Mouse (Mus musculus) hindbrain, embryonic 12.5 days (tissue): ENCODE data around the gene Gfi1b. TPM values are rescaled to one million over a fixed set of nuclear protein-coding genes. Genes with fewer than 3 reads are reported as not detected.

Experiments used
- ATAC-seq: fragments of 200-750 bp; cut with Nextera tagmentation; 2 replicates; pipeline ENCODE4 v1.8.0; 2017; ENCODE audit warnings: moderate TSS enrichment; ENCODE audit not compliant: low FRiP score
- H3K27ac ChIP-seq: fragments of 300-500 bp; sonication (generic); 2 replicates; pipeline ENCODE4 v1.5.1; 2016; ENCODE audit warnings: mild to moderate bottlenecking
- H3K27me3 ChIP-seq: fragments of 300-500 bp; sonication (generic); 2 replicates; pipeline ENCODE4 v1.6.1; 2016; ENCODE audit warnings: mild to moderate bottlenecking
- H3K36me3 ChIP-seq: fragments of 300-500 bp; sonication (generic); 2 replicates; pipeline ENCODE4 v1.6.1; 2016; ENCODE audit warnings: mild to moderate bottlenecking
- H3K4me1 ChIP-seq: fragments of 300-500 bp; sonication (generic); 2 replicates; pipeline ENCODE4 v1.6.1; 2016
- H3K4me2 ChIP-seq: fragments of 300-500 bp; sonication (generic); replicated peaks from 2 replicates; pipeline ENCODE4 v1.6.1; 2016; ENCODE audit warnings: mild to moderate bottlenecking
- H3K4me3 ChIP-seq: fragments of 300-500 bp; sonication (generic); 2 replicates; pipeline ENCODE4 v1.5.1; 2016; ENCODE audit warnings: mild to moderate bottlenecking
- H3K9ac ChIP-seq: fragments of 300-500 bp; sonication (generic); 2 replicates; pipeline ENCODE4 v1.6.1; 2016; ENCODE audit warnings: mild to moderate bottlenecking, moderate library complexity
- H3K9me3 ChIP-seq: fragments of 300-500 bp; sonication (generic); replicated peaks from 2 replicates; pipeline ENCODE4 v1.6.1; 2016; ENCODE audit warnings: mild to moderate bottlenecking
- WGBS: fragments of 180-500 bp; shearing (Covaris S2); methylation state at CpG from one replicate; pipeline ENCODE4 v1.1.7; 2016; 5-methylcytosine and 5-hydroxymethylcytosine counted together
- polyA plus RNA-seq: library from polyadenylated mRNA; unstranded; fragments of >200 nt; fragmentation: Nextera tagmentation; extraction: Ambion mirVana; gene quantifications from 2 replicates; pipeline ENCODE4 v1.2.1, GENCODE M21; 2016

Gfi1b gene
- polyA plus RNA-seq, 1 experiment from 2014 or later, result 1.3 TPM

DNA sequence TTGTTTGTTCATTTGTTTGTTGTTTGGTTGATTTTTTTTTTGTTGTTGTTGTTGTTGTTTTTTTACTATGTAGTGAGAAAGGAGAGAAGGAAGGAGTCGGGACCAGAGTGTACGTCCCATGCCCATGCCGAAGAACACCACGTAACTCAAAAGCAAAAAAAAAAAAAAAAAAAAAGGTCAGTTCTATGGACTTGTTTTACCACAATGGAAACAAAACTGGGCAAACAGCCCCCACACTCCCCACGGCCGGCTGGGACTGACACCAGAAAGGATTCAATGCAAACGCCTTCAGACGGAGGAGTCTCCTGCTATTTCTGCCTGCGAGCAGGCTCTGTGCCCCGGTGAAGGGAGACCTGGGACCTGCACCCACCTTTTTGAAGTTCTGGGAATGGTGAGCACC lies 1.3 kb downstream of the Gfi1b start:
- no peak overlapping the region for H3K4me3 ChIP-seq
- no peak overlapping the region for H3K4me2 ChIP-seq
- H3K9ac ChIP-seq, result no peak overlapping the region
- H3K9me3 ChIP-seq, result no peaks in the 10 kb centered on the region
- WGBS, result 68% methylated on average over 10 of the region's 10 CpGs
- no peak for ATAC-seq
- H3K27me3 ChIP-seq, result peaks cover 29% of the 10 kb centered on the region
- no peaks in the 10 kb centered on the region for H3K36me3 ChIP-seq
- H3K4me1 ChIP-seq, result peaks cover 6% of the 10 kb centered on the region; the same call in 1 of the 2 replicates
- H3K27ac ChIP-seq, result no peak overlapping the region

- no peak overlapping the region for H3K4me3 ChIP-seq
- H3K4me1 ChIP-seq, result peaks cover 6% of the 10 kb centered on the region; the same call in 1 of the 2 replicates
- WGBS, result 83% methylated on average over 6 of the region's 6 CpGs
- H3K9me3 ChIP-seq, result no peaks in the 10 kb centered on the region
- H3K27ac ChIP-seq, result no peak overlapping the region
- no peak overlapping the region for H3K4me2 ChIP-seq
- ATAC-seq, result no peak
- H3K36me3 ChIP-seq, result no peaks in the 10 kb centered on the region
- H3K9ac ChIP-seq, result no peak overlapping the region
- H3K27me3 ChIP-seq, result peaks cover 33% of the 10 kb centered on the region
Measured at GRCm38 (mm10) chr2:28619369-28619768, 2.4 kb downstream of the Gfi1b start.

DNA sequence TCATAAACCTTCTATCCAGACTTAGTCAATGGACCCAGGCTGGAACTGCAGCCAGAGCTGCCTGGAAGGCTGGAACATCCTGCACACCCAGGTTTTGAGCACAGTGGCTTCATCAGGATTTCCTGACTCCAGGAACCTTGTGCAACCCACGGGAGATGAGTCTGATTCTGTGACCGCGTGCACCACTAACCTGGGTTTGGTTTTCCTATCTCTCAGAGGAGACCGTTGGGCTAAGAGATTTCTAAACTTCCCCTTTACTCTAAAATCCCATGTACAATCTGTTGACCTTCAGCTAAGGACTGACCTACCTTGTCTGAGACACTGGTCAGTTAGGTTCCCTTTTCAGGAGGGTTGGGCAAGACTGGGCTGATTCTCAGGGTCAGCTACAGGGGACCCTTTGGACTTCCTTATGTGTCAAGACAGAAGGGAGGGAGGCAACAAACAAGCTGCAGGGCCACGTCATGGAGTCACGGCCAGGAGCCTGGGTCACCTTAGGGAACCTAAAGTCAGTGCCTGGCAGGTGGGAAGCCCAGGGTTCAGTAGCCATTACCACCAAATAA lies 2.9 kb downstream of the Gfi1b start:
- H3K4me2 ChIP-seq, result no peak overlapping the region
- WGBS, result 77% methylated on average over 6 of the region's 6 CpGs
- H3K27me3 ChIP-seq, result peaks cover 33% of the 10 kb centered on the region
- no peak overlapping the region for H3K4me3 ChIP-seq
- H3K36me3 ChIP-seq, result no peaks in the 10 kb centered on the region
- no peak overlapping the region for H3K9ac ChIP-seq
- peaks cover 6% of the 10 kb centered on the region; the same call in 1 of the 2 replicates for H3K4me1 ChIP-seq
- H3K9me3 ChIP-seq, result no peaks in the 10 kb centered on the region
- H3K27ac ChIP-seq, result no peak overlapping the region
- ATAC-seq, result no peak

DNA sequence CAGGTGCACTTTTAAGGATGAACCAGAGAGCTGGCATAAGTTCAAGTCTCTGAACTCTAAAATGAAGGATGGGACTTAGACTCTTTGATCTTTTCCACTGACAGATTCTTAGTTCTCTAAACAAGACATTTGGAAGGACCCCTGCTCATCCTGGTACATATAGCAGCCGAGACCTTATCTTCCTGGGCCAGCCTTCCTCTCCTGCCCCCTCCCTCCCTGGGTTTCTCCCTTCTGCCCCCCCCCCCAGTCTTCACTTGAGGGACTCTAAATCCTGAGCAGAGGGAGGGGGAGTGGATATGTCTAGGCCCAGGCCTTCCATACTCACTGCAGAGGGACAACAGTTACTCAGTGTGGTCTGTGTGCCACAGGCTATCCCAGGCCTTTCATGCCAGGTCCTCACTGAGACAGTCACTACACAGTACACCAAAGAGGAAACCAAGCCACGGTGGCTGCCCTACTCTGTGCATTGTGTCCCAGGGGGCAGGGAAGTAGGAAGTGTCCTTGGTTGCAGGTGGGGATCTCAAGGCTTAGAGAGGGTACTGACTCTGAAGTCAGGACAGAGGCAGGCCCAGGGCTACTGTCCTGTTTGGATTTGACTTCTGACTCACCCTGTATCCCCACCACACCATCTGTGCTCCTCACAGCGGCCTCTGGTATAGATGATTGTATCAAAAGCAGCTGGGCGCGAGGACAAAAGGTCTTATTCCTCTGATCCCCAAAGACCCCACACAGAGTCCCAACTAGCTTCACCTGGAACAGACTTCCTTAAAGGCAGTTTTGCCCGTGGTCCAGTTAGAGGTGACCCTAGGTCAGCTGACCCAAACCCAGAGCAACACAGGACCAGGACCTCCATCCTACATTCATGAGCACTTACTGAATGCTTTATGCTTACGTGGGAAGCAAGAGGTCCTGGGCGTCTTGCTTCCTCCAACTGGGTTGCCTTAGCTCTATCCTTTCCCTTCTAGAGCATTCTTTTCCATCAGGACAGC lies 4.0 kb downstream of the Gfi1b start:
- H3K36me3 ChIP-seq, result no peaks in the 10 kb centered on the region

DNA sequence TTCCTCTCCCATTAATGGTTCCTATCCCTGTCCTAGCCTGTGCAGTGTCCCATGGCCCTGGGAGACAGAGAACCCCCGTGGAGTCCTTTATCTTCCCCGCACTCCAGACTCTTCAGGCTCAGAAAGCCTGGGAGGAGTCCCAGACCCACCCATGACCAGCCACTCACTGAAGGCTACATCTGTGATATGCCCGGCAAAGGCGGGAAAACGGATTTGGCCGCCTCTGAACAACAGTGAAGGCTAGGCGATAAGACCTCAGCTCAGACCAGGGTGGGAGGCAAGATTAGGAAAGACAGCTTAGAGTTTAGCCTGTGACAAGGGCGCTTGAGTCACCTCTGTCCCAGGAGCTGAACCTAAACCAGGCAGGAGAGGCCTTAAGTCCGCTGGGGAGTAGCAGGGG lies 4.9 kb downstream of the Gfi1b start:
- H3K4me1 ChIP-seq, result peaks cover 3% of the 10 kb centered on the region; the same call in 1 of the 2 replicates
- no peak overlapping the region for H3K4me2 ChIP-seq
- no peak overlapping the region for H3K4me3 ChIP-seq
- H3K9me3 ChIP-seq, result no peaks in the 10 kb centered on the region
- no peak for ATAC-seq
- peaks cover 28% of the 10 kb centered on the region for H3K27me3 ChIP-seq
- H3K9ac ChIP-seq, result no peak overlapping the region
- 85% methylated on average over 9 of the region's 9 CpGs for WGBS
- H3K27ac ChIP-seq, result no peak overlapping the region
- no peaks in the 10 kb centered on the region for H3K36me3 ChIP-seq

More for the DNA sequence above, 4.0 kb downstream of the Gfi1b start:
- ATAC-seq, result no peak
- H3K9ac ChIP-seq, result no peak overlapping the region
- H3K4me1 ChIP-seq, result peaks cover 6% of the 10 kb centered on the region; the same call in 1 of the 2 replicates
- no peak overlapping the region for H3K27ac ChIP-seq
- H3K9me3 ChIP-seq, result no peaks in the 10 kb centered on the region
- no peak overlapping the region for H3K4me2 ChIP-seq
- peaks cover 33% of the 10 kb centered on the region for H3K27me3 ChIP-seq
- no peak overlapping the region for H3K4me3 ChIP-seq
- 77% methylated on average over 8 of the region's 8 CpGs for WGBS

DNA sequence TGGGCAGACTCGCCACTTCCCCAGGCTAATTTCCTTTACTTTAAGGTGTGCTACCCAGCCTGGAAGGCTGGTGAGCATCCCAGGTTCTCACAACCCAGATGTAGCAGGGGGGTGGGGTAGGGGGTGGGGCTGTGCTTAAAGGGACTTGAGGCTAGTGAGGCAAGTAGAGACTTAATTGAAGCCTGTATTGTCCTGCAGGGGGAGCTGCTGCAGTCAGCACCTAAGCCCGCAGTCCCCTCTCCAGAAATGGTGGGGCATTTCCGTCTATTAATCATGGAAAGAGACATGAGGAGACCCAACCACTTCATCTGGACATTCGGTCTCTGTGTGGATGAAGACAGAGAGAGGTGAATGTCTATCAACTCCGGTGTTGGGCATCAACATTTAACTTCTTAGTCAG lies 5.4 kb downstream of the Gfi1b start:
- H3K9ac ChIP-seq, result no peak overlapping the region
- ATAC-seq, result no peak
- no peak overlapping the region for H3K4me3 ChIP-seq
- peaks cover 23% of the 10 kb centered on the region for H3K27me3 ChIP-seq
- 32% methylated on average over 5 of the region's 5 CpGs for WGBS
- no peak overlapping the region for H3K27ac ChIP-seq
- no peaks in the 10 kb centered on the region for H3K9me3 ChIP-seq
- H3K4me2 ChIP-seq, result no peak overlapping the region
- no peaks in the 10 kb centered on the region for H3K36me3 ChIP-seq
- no peaks in the 10 kb centered on the region for H3K4me1 ChIP-seq

GRCm38 (mm10) chr2:28613599-28613998 lies 8.2 kb downstream of the Gfi1b start:
- Histone ChIP-seq H3K4me2 (no peak overlapping the region), H3K9ac (no peak overlapping the region), H3K9me3 (no peaks in the 10 kb centered on the region), H3K27me3 (peaks cover 7% of the 10 kb centered on the region; the same call in 1 of the 2 replicates), H3K4me3 (no peak overlapping the region), H3K36me3 (no peaks in the 10 kb centered on the region), H3K4me1 (no peaks in the 10 kb centered on the region), H3K27ac (no peak overlapping the region)
- 94% methylated on average over 10 of the region's 10 CpGs for WGBS
- ATAC-seq, result no peak

DNA sequence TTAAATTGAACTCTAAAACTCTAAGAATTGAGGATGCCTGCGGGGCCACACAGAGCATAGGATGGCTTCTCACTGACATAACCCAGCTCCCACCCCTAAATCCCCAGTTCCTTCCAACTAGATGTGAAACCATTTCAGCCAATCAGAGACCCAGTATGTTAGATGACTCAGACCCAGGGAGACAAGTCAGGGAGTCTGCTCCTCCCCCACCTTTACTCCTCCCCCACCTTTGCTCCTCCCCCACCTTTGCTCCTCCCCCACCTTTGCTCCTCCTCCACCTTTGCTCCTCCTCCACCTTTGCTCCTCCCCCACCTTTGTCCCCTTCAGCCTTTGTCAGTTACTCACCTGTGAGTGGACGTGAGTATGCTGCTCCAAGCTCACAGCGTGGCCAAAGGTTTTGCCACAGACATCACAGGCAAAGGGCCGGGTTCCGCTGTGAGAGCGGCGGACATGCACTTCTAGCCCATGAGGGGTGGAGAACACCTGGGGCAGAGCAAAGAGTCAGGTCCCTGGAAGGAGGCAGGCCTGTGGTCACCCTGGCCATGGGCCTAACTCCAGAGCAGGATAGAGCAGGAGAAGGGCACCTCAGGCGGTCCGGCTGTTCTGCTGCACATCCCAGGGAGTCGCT lies 9.2 kb downstream of the Gfi1b start:
- Histone ChIP-seq H3K4me2 (no peak overlapping the region), H3K27ac (no peak overlapping the region), H3K4me1 (no peaks in the 10 kb centered on the region), H3K9ac (no peak overlapping the region), H3K4me3 (no peak overlapping the region), H3K9me3 (no peaks in the 10 kb centered on the region), H3K36me3 (no peaks in the 10 kb centered on the region), H3K27me3 (peaks cover 7% of the 10 kb centered on the region)
- WGBS, result 69% methylated on average over 10 of the region's 10 CpGs
- no peak for ATAC-seq

- Histone ChIP-seq H3K27ac (no peak overlapping the region), H3K27me3 (peaks cover 6% of the 10 kb centered on the region), H3K9me3 (no peaks in the 10 kb centered on the region), H3K9ac (no peak overlapping the region), H3K4me1 (no peaks in the 10 kb centered on the region), H3K36me3 (no peaks in the 10 kb centered on the region), H3K4me2 (no peak overlapping the region), H3K4me3 (no peak overlapping the region)
- ATAC-seq, result no peak
- 82% methylated on average over 17 of the region's 17 CpGs for WGBS
Measured at GRCm38 (mm10) chr2:28611407-28611787, 10.4 kb downstream of the Gfi1b start.

- Histone ChIP-seq H3K27me3 (peaks cover 6% of the 10 kb centered on the region), H3K4me1 (peaks cover 1% of the 10 kb centered on the region; the same call in 1 of the 2 replicates), H3K4me3 (no peak overlapping the region), H3K9me3 (no peaks in the 10 kb centered on the region), H3K36me3 (no peaks in the 10 kb centered on the region), H3K27ac (no peak overlapping the region), H3K4me2 (no peak overlapping the region), H3K9ac (no peak overlapping the region; the same call in 1 of the 2 replicates)
- 51% methylated on average over 12 of the region's 12 CpGs for WGBS
- ATAC-seq, result no peak
Measured at GRCm38 (mm10) chr2:28610716-28611406, 10.9 kb downstream of the Gfi1b start.

DNA sequence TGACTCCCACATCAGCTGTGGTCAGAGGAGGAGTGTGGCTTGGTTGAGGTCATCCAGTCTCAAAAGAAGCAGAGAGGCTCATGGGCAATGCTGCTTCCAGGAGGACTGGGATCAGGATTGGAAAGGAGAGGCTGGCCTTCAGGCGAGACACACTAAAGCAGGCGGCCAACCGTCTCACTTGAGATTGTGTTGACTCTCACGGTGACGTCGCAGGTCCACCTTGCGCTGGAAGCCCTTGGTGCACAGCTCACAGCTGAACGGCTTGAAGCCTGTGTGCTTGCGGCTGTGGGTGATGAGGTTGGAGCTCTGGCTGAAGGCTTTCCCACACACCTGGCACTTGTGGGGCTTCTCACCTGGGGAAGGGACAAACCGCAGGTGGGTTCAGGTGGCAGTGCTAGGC lies 11.9 kb downstream of the Gfi1b start:
- H3K36me3 ChIP-seq, result no peaks in the 10 kb centered on the region
- H3K27ac ChIP-seq, result no peak overlapping the region
- WGBS, result 90% methylated on average over 10 of the region's 10 CpGs
- H3K9me3 ChIP-seq, result no peaks in the 10 kb centered on the region
- peaks cover 3% of the 10 kb centered on the region; the same call in 1 of the 2 replicates for H3K4me1 ChIP-seq
- ATAC-seq, result no peak
- H3K27me3 ChIP-seq, result peaks cover 6% of the 10 kb centered on the region
- H3K9ac ChIP-seq, result no peak overlapping the region
- H3K4me3 ChIP-seq, result no peak overlapping the region
- no peak overlapping the region for H3K4me2 ChIP-seq
